Mouse (Mus musculus) neural tube, embryonic 12.5 days (tissue): ENCODE measurements at regions not wholly inside any gene's neighbourhood (a gene's known extent, or its start where the extent isn't known, plus 50 kb on each side); places are given as distances from the start of the nearest gene placed in this dataset.

ENCODE experiments used
- ATAC-seq: fragments of 200-750 bp; cut with Nextera tagmentation; 2 replicates; pipeline ENCODE4 v1.8.0; 2017; ENCODE audit warnings: low read depth, mild to moderate bottlenecking, moderate TSS enrichment, moderate library complexity; ENCODE audit not compliant: low FRiP score
- H3K27ac ChIP-seq: fragments of 300-500 bp; sonication (generic); 2 replicates; pipeline ENCODE4 v1.5.1; 2016
- H3K27me3 ChIP-seq: fragments of 300-500 bp; sonication (generic); replicated peaks from 2 replicates; pipeline ENCODE4 v1.6.1; 2016; ENCODE audit warnings: mild to moderate bottlenecking
- H3K36me3 ChIP-seq: fragments of 300-500 bp; sonication (generic); 2 replicates; pipeline ENCODE4 v1.6.1; 2016; ENCODE audit warnings: mild to moderate bottlenecking
- H3K4me1 ChIP-seq: fragments of 300-500 bp; sonication (generic); 2 replicates; pipeline ENCODE4 v1.6.1; 2016
- H3K4me2 ChIP-seq: fragments of 300-500 bp; sonication (generic); replicated peaks from 2 replicates; pipeline ENCODE4 v1.6.1; 2016; ENCODE audit warnings: mild to moderate bottlenecking
- H3K4me3 ChIP-seq: fragments of 300-500 bp; sonication (generic); 2 replicates; pipeline ENCODE4 v1.5.1; 2016
- H3K9ac ChIP-seq: fragments of 300-500 bp; sonication (generic); 2 replicates; pipeline ENCODE4 v1.6.1; 2016; ENCODE audit warnings: mild to moderate bottlenecking
- H3K9me3 ChIP-seq: fragments of 300-500 bp; sonication (generic); 2 replicates; pipeline ENCODE4 v1.6.1; 2016; ENCODE audit warnings: mild to moderate bottlenecking
- WGBS: fragments of 180-500 bp; shearing (Covaris S2); methylation state at CpG from one replicate; pipeline ENCODE4 v1.1.7; 2016; 5-methylcytosine and 5-hydroxymethylcytosine counted together

DNA sequence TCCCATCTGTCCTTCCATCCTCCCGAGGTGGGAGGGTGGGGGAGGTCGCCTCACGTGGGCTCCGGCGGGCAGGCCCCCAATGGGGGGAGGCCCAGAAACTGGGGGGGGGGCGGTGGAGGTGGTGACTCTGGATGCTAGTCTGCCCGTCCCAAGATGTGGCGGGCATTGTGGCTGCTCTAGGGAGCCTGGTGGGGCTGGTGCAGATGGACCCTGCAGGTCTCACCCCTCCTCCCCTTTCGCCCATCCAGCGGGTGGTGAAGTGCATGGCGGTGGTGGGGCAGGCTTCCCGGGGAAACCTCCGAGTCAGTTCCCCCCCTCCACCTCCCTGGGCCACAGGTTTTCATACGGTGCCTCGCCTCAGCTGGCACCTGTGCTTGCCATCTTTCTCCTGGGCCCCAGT lies 88.6 kb downstream of the Inhba start:
- no peak overlapping the region for H3K9ac ChIP-seq
- no peak overlapping the region for H3K4me3 ChIP-seq
- no peak overlapping the region for H3K4me2 ChIP-seq
- peaks cover 11% of the 10 kb centered on the region; the same call in 1 of the 2 replicates for H3K9me3 ChIP-seq
- 84% methylated on average over 15 of the region's 15 CpGs for WGBS
- no peaks in the 10 kb centered on the region for H3K4me1 ChIP-seq
- H3K27ac ChIP-seq: no peak overlapping the region
- H3K27me3 ChIP-seq: no peaks in the 10 kb centered on the region
- no peaks in the 10 kb centered on the region for H3K36me3 ChIP-seq
- no peak; the same call in 1 of the 2 replicates for ATAC-seq

- WGBS: 75% methylated on average over 2 of the region's 2 CpGs
- no peak for ATAC-seq
- no peak overlapping the region for H3K4me3 ChIP-seq
- H3K4me2 ChIP-seq: no peak overlapping the region
- H3K36me3 ChIP-seq: no peaks in the 10 kb centered on the region
- no peaks in the 10 kb centered on the region for H3K27me3 ChIP-seq
- no peak overlapping the region for H3K27ac ChIP-seq
- H3K4me1 ChIP-seq: no peaks in the 10 kb centered on the region
- H3K9ac ChIP-seq: no peak overlapping the region
- H3K9me3 ChIP-seq: no peaks in the 10 kb centered on the region
Measured at GRCm38 (mm10) chr13:16114837-16115236, 103.2 kb downstream of the Inhba start.

DNA sequence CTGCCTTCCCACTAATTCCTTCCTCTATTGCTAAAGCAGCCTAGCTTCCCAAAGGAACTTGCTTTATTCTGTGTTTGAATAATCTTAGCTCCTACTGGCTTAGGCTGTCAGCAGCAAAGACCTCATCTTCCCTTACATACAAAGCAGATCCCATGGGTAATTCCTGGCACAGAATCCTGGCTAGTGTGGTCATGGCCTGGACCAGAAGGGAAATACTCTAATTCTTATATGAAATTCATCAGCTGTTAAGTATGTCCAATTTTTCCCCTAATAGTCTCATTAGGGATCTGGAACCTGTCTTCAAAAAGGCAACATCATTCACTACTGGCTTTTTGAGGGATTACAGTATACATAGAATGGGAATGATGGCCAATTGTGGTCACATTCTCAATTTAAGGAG lies 135.0 kb downstream of the Inhba start:
- ATAC-seq: no peak
- H3K9me3 ChIP-seq: no peaks in the 10 kb centered on the region
- no peak overlapping the region for H3K9ac ChIP-seq
- H3K36me3 ChIP-seq: no peaks in the 10 kb centered on the region
- H3K27ac ChIP-seq: no peak overlapping the region
- H3K27me3 ChIP-seq: no peaks in the 10 kb centered on the region
- H3K4me1 ChIP-seq: no peaks in the 10 kb centered on the region
- H3K4me2 ChIP-seq: no peak overlapping the region
- H3K4me3 ChIP-seq: no peak overlapping the region

DNA sequence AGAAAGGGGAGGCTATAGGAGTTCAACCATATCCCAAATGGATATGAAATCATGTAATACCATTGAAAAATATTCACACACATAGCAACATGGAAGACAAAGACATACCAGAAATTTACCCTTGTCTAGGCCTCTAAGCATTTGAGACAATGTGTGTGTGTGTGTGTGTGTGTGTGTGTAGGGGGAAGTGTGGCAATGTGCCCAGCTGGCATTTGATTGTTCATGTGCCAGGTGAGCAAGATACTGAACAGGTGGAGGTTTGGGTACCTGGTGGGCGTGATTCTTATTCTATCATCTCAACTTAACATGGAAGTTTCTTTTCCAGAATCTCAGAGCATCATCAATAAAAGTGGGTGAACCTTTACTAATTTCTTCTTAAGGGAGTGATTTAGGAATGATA lies 143.3 kb downstream of the Inhba start:
- Histone ChIP-seq H3K27me3 (no peaks in the 10 kb centered on the region), H3K4me1 (no peaks in the 10 kb centered on the region), H3K9me3 (no peaks in the 10 kb centered on the region), H3K4me3 (no peak overlapping the region), H3K4me2 (no peak overlapping the region), H3K27ac (no peak overlapping the region), H3K9ac (no peak overlapping the region), H3K36me3 (no peaks in the 10 kb centered on the region)
- 92% methylated on average over 1 of the region's 1 CpGs for WGBS
- ATAC-seq: no peak

GRCm38 (mm10) chr13:16165204-16165894 lies 153.7 kb downstream of the Inhba start:
- ATAC-seq: 0 out of 2 replicates have a peak, but pooled peaks have one; percentile 21
- no peaks in the 10 kb centered on the region for H3K27me3 ChIP-seq
- 76% methylated on average over 5 of the region's 5 CpGs for WGBS

GRCm38 (mm10) chr13:16196692-16197091 lies 185.0 kb downstream of the Inhba start:
- Histone ChIP-seq H3K27me3 (no peaks in the 10 kb centered on the region), H3K9ac (no peak overlapping the region), H3K4me3 (no peak overlapping the region), H3K36me3 (no peaks in the 10 kb centered on the region), H3K9me3 (no peaks in the 10 kb centered on the region), H3K4me2 (no peak overlapping the region), H3K27ac (no peak overlapping the region), H3K4me1 (no peaks in the 10 kb centered on the region)
- WGBS: 90% methylated on average over 1 of the region's 1 CpGs
- ATAC-seq: no peak

More at GRCm38 (mm10) chr13:16165204-16165894, 153.7 kb downstream of the Inhba start:
- no peaks in the 10 kb centered on the region for H3K36me3 ChIP-seq
- no peak overlapping the region for H3K27ac ChIP-seq
- no peak overlapping the region for H3K4me2 ChIP-seq
- no peaks in the 10 kb centered on the region for H3K9me3 ChIP-seq
- no peak overlapping the region for H3K4me3 ChIP-seq
- H3K9ac ChIP-seq: no peak overlapping the region
- H3K4me1 ChIP-seq: no peaks in the 10 kb centered on the region

DNA sequence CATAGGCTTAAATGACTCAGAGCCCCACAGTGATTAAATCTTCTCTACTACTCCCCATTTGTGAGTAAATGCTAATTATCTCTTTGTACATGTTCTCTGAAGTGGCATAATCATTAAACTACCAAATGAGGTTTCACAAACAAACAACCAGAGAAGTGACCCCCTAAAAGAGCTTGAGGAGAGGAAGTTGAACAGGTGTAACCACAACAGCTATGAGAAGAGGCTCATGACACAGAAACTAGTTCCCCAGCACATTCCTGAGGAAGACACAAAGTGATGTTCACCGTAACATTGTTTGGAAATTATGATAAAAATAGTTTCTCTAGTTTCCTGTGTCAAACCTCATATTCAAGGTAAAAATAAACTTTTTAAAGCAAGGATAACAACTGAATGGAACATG lies 188.4 kb downstream of the Inhba start:
- Histone ChIP-seq H3K27me3 (no peaks in the 10 kb centered on the region), H3K27ac (no peak overlapping the region), H3K4me1 (no peaks in the 10 kb centered on the region), H3K4me2 (no peak overlapping the region), H3K9ac (no peak overlapping the region), H3K36me3 (no peaks in the 10 kb centered on the region), H3K9me3 (no peaks in the 10 kb centered on the region), H3K4me3 (no peak overlapping the region)
- 96% methylated on average over 1 of the region's 1 CpGs for WGBS
- ATAC-seq: no peak

- no peaks in the 10 kb centered on the region for H3K4me1 ChIP-seq
- H3K9ac ChIP-seq: no peak overlapping the region
- H3K27ac ChIP-seq: no peak overlapping the region
- no peaks in the 10 kb centered on the region for H3K27me3 ChIP-seq
- no peak for ATAC-seq
- no peak overlapping the region for H3K4me3 ChIP-seq
- 89% methylated on average over 3 of the region's 3 CpGs for WGBS
- no peak overlapping the region for H3K4me2 ChIP-seq
- H3K36me3 ChIP-seq: no peaks in the 10 kb centered on the region
- H3K9me3 ChIP-seq: no peaks in the 10 kb centered on the region
Measured at GRCm38 (mm10) chr13:16203147-16203546, 191.5 kb downstream of the Inhba start.

DNA sequence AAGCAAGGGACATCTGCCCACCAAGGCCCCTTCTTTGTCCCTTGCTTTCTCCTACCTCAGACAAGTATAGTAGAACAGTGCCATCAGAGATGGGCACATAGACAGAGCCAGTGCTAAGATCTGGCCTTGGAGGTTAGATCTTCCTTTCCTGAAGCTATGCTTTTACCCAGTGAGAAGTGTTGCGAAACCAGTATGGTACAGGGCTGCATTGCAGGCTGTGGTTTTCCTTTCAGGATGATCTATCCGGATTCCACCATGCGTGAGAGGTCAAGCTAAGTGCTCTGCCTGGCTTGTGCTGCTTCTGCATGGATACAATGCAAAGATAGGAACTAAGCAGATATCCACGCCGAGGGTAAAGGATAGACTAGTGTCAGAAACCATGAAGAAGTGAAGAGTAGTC lies 192.4 kb downstream of the Inhba start:
- Histone ChIP-seq H3K4me2 (no peak overlapping the region), H3K36me3 (no peaks in the 10 kb centered on the region), H3K9ac (no peak overlapping the region), H3K27ac (no peak overlapping the region), H3K9me3 (no peaks in the 10 kb centered on the region), H3K27me3 (no peaks in the 10 kb centered on the region), H3K4me1 (no peaks in the 10 kb centered on the region), H3K4me3 (no peak overlapping the region)
- no peak for ATAC-seq
- WGBS: 90% methylated on average over 5 of the region's 5 CpGs

DNA sequence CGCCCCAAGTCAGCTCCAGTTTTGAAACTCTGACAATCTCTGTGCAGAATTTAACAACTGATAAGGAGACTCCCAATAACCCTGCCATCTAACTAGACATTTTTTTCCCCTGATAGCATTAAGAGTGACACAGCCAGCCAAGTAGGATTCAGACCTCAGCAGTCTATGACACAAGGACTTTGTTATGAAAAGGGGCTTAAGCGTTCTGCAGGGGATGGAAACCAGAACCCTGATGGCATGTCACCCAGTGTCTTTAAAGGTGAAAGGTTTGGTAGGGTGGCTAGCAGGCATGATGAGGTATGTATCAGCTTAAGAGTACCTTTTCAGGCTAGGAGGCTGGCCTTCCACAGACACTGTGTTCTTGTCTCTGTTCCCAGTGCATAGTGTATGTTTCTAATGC lies 199.8 kb downstream of the Inhba start:
- H3K36me3 ChIP-seq: no peaks in the 10 kb centered on the region
- H3K9me3 ChIP-seq: no peaks in the 10 kb centered on the region
- H3K4me3 ChIP-seq: no peak overlapping the region
- ATAC-seq: no peak
- H3K4me2 ChIP-seq: no peak overlapping the region
- 79% methylated on average over 2 of the region's 2 CpGs for WGBS
- no peak overlapping the region for H3K9ac ChIP-seq
- H3K27ac ChIP-seq: no peak overlapping the region
- no peaks in the 10 kb centered on the region for H3K27me3 ChIP-seq
- no peaks in the 10 kb centered on the region for H3K4me1 ChIP-seq

DNA sequence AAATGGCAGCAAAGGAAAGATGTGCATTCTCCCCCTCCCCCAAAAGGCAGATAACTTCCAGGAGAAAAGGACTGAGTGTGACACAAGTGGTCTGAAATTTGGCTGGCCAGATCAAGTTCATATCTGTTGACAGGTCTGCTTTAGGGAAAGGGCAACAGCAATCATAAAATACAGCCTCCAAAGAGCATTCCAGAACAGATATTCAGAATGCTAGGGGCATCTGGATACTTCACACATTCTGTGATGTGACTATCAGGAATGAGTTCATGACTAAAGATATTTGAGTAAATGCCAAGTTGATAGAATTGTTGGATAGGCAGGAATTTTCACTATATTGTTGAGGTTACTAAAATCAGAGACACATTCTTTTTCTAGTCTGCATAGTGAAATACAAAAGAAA lies 208.2 kb downstream of the Inhba start:
- no peaks in the 10 kb centered on the region for H3K9me3 ChIP-seq
- no peak for ATAC-seq
- H3K36me3 ChIP-seq: no peaks in the 10 kb centered on the region
- H3K4me3 ChIP-seq: no peak overlapping the region
- H3K27me3 ChIP-seq: no peaks in the 10 kb centered on the region
- no peak overlapping the region for H3K27ac ChIP-seq
- H3K4me2 ChIP-seq: no peak overlapping the region
- H3K9ac ChIP-seq: no peak overlapping the region
- H3K4me1 ChIP-seq: no peaks in the 10 kb centered on the region

DNA sequence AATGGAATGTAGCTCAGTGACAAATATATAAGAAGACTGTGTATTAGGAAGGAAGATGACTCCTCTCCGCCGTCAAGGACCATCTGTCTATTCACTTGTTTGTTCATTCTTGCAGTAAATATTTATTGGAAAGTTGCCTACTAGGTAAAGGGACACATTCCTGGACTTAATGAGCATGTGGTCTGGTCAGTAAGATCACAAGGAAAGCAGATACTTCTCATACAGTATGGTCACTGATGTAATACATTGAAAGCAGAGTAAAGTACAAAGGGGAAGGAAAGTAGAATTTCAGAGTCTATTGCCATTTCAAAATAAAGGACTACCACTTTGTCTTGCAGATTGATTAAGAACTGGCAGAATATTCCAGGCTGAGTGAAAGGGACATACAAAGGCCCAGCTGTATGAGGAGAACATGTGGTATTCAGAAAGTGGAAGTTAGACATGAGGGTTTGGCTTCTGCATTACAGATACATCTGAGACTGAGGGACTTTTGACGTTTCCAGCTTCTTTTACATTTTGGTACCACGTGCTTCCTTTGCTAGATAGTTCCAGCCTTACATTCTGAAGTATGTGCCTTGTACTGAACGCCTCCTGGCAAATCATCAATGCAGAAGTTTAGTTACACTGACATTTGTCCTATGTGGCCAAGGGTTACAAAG lies 211.4 kb downstream of the Inhba start:
- no peaks in the 10 kb centered on the region for H3K36me3 ChIP-seq
- no peak for ATAC-seq
- H3K9ac ChIP-seq: no peak overlapping the region
- no peaks in the 10 kb centered on the region for H3K27me3 ChIP-seq
- no peak overlapping the region for H3K4me2 ChIP-seq
- H3K4me1 ChIP-seq: no peaks in the 10 kb centered on the region
- no peak overlapping the region for H3K27ac ChIP-seq
- H3K9me3 ChIP-seq: no peaks in the 10 kb centered on the region
- no peak overlapping the region for H3K4me3 ChIP-seq
- 75% methylated on average over 5 of the region's 5 CpGs for WGBS

GRCm38 (mm10) chr13:16261145-16261544 lies 249.5 kb downstream of the Inhba start:
- Histone ChIP-seq H3K36me3 (no peaks in the 10 kb centered on the region), H3K4me3 (no peak overlapping the region), H3K27me3 (no peaks in the 10 kb centered on the region), H3K27ac (no peak overlapping the region), H3K4me2 (no peak overlapping the region), H3K9ac (no peak overlapping the region), H3K9me3 (no peaks in the 10 kb centered on the region), H3K4me1 (no peaks in the 10 kb centered on the region)
- WGBS: 82% methylated on average over 3 of the region's 3 CpGs
- no peak for ATAC-seq
